28 mouse cellular contexts compared by ENCODE assay signal in the genomic region with DNA sequence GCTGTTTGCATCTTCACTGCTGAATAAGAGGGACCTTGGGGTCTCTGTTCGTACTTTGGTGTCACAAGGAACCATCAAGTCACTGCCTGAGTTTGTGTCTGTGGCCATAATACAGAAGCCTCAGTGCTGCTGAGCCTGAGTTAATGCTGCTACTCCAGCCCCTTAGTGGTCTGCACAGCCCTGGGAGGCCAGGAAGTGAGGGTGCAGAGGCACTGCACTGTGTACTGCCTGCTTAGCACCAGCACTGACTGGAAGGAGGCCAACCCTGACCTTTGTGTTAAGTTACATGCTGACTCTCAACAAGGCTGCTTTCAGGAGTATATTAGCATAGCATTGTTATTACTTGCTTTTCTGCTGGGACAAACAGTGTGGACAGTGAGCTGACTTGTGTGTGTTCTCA.
A peak's percentile ranks its signal among the peaks of the same experiment; 100 is the strongest.
DNase-seq lines count a peak whose midpoint lies in the region; ATAC-seq lines count a peak whose summit lies in the region.
"Had no signal": no experiment of that assay in that cellular context is flagged by ENCODE, and none has a peak within 500 bp of the region (broad histone marks: within the 10 kb centered on the region; RNA-seq: fewer than 3 reads in every experiment).

No protein-coding gene starts in this region.

- ATAC-seq in liver, embryonic 12.5 days = 0 out of 2 replicates have a peak, but pooled peaks have one; percentile 30
- no peak for ATAC-seq in liver, embryonic 11.5 days (replicated peaks; ENCODE audit: low FRiP score)
- ATAC-seq in megakaryocyte-erythroid progenitor cell, adult 5-6 weeks (replicated peaks; ENCODE audit: low FRiP score, low TSS enrichment, poor library complexity, severe bottlenecking) = 0 out of 2 replicates have a peak, but pooled peaks have one; percentile 46
- no peak for ATAC-seq in megakaryocyte, adult 5-6 weeks (ENCODE audit: poor library complexity, severe bottlenecking)
- ATAC-seq: CD4-positive, CD25-positive, alpha-beta regulatory T cell, adult 4 months; forebrain, embryonic 16.5 days; hindbrain, postnatal 0 days; intestine, embryonic 16.5 days had no signal

- peak; percentile 11 for DNase-seq in adrenal gland, postnatal 14 days
- DNase-seq in adrenal gland, postnatal 4 days (ENCODE audit: low spot score in 2 of 2) = no peak
- no peak for DNase-seq in liver, embryonic 11.5 days (ENCODE audit: low spot score)
- DNase-seq in ES-CJ7 (ENCODE audit: low read depth, low spot score) = peak; percentile 20
- DNase-seq: cerebellum, adult 2 months; heart, adult 2 months; heart, postnatal 4 days; kidney, adult 8-10 months; kidney, postnatal 10 days; layer of hippocampus, adult 9-11 months; midbrain, embryonic 14.5 days; right cerebral cortex, adult 18-20 months; spleen, adult 18-20 months; thymus, postnatal 14 days had no signal

- no peaks in the 10 kb centered on the region for H3K36me3 ChIP-seq in liver, embryonic 12.5 days
- H3K36me3 ChIP-seq in liver, embryonic 11.5 days (ENCODE audit: control insufficient read depth, insufficient read depth, low read length) = no peaks in the 10 kb centered on the region
- H3K36me3 ChIP-seq: heart, embryonic 12.5 days; limb, embryonic 10.5 days; limb, embryonic 15.5 days; liver, embryonic 15.5 days; lung, embryonic 15.5 days had no signal

- H3K27ac ChIP-seq in liver, embryonic 12.5 days = no peak overlapping the region
- no peak overlapping the region for H3K27ac ChIP-seq in liver, embryonic 11.5 days (ENCODE audit: low read depth, low read length)
- H3K27ac ChIP-seq: heart, adult 2 months; hindbrain, postnatal 0 days; limb, embryonic 10.5 days; limb, embryonic 15.5 days; liver, embryonic 15.5 days; lung, embryonic 15.5 days had no signal

- H3K27me3 ChIP-seq in liver, embryonic 12.5 days (replicated peaks) = no peaks in the 10 kb centered on the region
- no peaks in the 10 kb centered on the region for H3K27me3 ChIP-seq in liver, embryonic 11.5 days (replicated peaks; ENCODE audit: control insufficient read depth, insufficient read depth, low read length)
- H3K27me3 ChIP-seq: heart, embryonic 12.5 days; limb, embryonic 15.5 days; liver, embryonic 15.5 days; lung, embryonic 15.5 days; megakaryocyte, embryonic 14.5 days had no signal

- H3K9ac ChIP-seq in liver, embryonic 12.5 days = no peak overlapping the region
- H3K9ac ChIP-seq in liver, embryonic 11.5 days (ENCODE audit: low read depth, low read length) = no peak overlapping the region
- H3K9ac ChIP-seq: heart, embryonic 12.5 days; limb, embryonic 15.5 days; liver, embryonic 15.5 days; lung, embryonic 15.5 days had no signal

- H3K4me1 ChIP-seq in liver, embryonic 12.5 days = peaks cover 13% of the 10 kb centered on the region
- H3K4me1 ChIP-seq in liver, embryonic 11.5 days (replicated peaks; ENCODE audit: control insufficient read depth, insufficient read depth, low read length) = no peaks in the 10 kb centered on the region
- H3K4me1 ChIP-seq: heart, embryonic 12.5 days; limb, embryonic 10.5 days; limb, embryonic 15.5 days; liver, embryonic 15.5 days; megakaryocyte, embryonic 14.5 days had no signal

- 70% methylated on average over 1 of the region's 1 CpGs for WGBS in liver, embryonic 12.5 days (ENCODE audit: insufficient replicate concordance)
- 81% methylated on average over 1 of the region's 1 CpGs for WGBS in liver, embryonic 11.5 days

- H3K4me3 ChIP-seq in liver, embryonic 12.5 days = no peak overlapping the region
- no peak overlapping the region for H3K4me3 ChIP-seq in liver, embryonic 11.5 days (ENCODE audit: low read depth, low read length)
- H3K4me3 ChIP-seq: erythroblast, embryonic 14.5 days; heart, adult 2 months; heart, embryonic 12.5 days; limb, embryonic 10.5 days; limb, embryonic 15.5 days; liver, embryonic 15.5 days; lung, embryonic 15.5 days; megakaryocyte, embryonic 14.5 days had no signal

- no peak overlapping the region for H3K4me2 ChIP-seq in liver, embryonic 12.5 days
- H3K4me2 ChIP-seq in liver, embryonic 11.5 days = no peak overlapping the region
- H3K4me2 ChIP-seq: heart, embryonic 12.5 days; limb, embryonic 15.5 days; liver, embryonic 15.5 days; lung, embryonic 15.5 days had no signal

- no peaks in the 10 kb centered on the region for H3K9me3 ChIP-seq in liver, embryonic 12.5 days (replicated peaks)
- no peaks in the 10 kb centered on the region for H3K9me3 ChIP-seq in liver, embryonic 11.5 days (ENCODE audit: control insufficient read depth, low read length)
- H3K9me3 ChIP-seq: heart, embryonic 12.5 days; limb, embryonic 10.5 days; limb, embryonic 15.5 days; liver, embryonic 15.5 days; lung, embryonic 15.5 days; megakaryocyte, embryonic 14.5 days had no signal

Comparison
In these comparisons a context has a peak if more than half of its experiments do, and no peak if none do; other contexts are left out.
1. DNase-seq: peak in adrenal gland, postnatal 14 days (single experiment) and ES-CJ7 (single experiment); none in adrenal gland, postnatal 4 days (0 of 2) and liver, embryonic 11.5 days (single experiment).
2. ATAC-seq: peak in liver, embryonic 12.5 days (single experiment) and megakaryocyte-erythroid progenitor cell, adult 5-6 weeks (single experiment); none in liver, embryonic 11.5 days (single experiment) and megakaryocyte, adult 5-6 weeks (single experiment).